Mouse (Mus musculus) hindbrain, postnatal 0 days (tissue): ENCODE measurements at regions not wholly inside any gene's neighbourhood (a gene's known extent, or its start where the extent isn't known, plus 50 kb on each side); places are given as distances from the start of the nearest gene placed in this dataset.

Experiments used
- ATAC-seq: fragments of 200-750 bp; cut with Nextera tagmentation; 2 replicates; pipeline ENCODE4 v1.8.0; 2017; ENCODE audit warnings: mild to moderate bottlenecking, moderate TSS enrichment, moderate library complexity
- DNase-seq: peaks from one replicate; pipeline ENCODE4 v3.0.0-alpha.2; 2015; ENCODE audit warnings: low spot score
- H3K27ac ChIP-seq: fragments of 300-500 bp; sonication (generic); 2 replicates; pipeline ENCODE4 v1.5.1; 2014; ENCODE audit warnings: mild to moderate bottlenecking
- H3K27me3 ChIP-seq: fragments of 300-500 bp; sonication (generic); 2 replicates; pipeline ENCODE4 v1.6.1; 2014; ENCODE audit warnings: low read length, mixed read lengths; ENCODE audit not compliant: insufficient read depth
- H3K36me3 ChIP-seq: fragments of 300-500 bp; sonication (generic); 2 replicates; pipeline ENCODE4 v1.6.1; 2014; ENCODE audit warnings: low read length, mixed read lengths; ENCODE audit not compliant: insufficient read depth
- H3K4me1 ChIP-seq: fragments of 300-500 bp; sonication (generic); 2 replicates; pipeline ENCODE4 v1.6.1; 2014; ENCODE audit warnings: antibody characterized with exemption, low read length, mixed read lengths; ENCODE audit not compliant: insufficient read depth
- H3K4me2 ChIP-seq: fragments of 300-500 bp; sonication (generic); 2 replicates; pipeline ENCODE4 v1.6.1; 2014; ENCODE audit warnings: low read depth, mild to moderate bottlenecking, low read length, moderate library complexity, mixed read lengths
- H3K4me3 ChIP-seq: fragments of 300-500 bp; sonication (generic); 2 replicates; pipeline ENCODE4 v1.5.1; 2014; ENCODE audit warnings: low read length
- H3K9ac ChIP-seq: fragments of 300-500 bp; sonication (generic); replicated peaks from 2 replicates; pipeline ENCODE4 v1.6.1; 2014; ENCODE audit warnings: mild to moderate bottlenecking, low read length, moderate library complexity, mixed read lengths
- H3K9me3 ChIP-seq: fragments of 300-500 bp; sonication (generic); 2 replicates; pipeline ENCODE4 v1.6.1; 2016; ENCODE audit warnings: low read length, mixed read lengths
- CTCF ChIP-seq: IDR thresholded peaks from 2 replicates; pipeline ENCODE4 v1.5.1; 2016; ENCODE audit warnings: antibody characterized with exemption, control low read depth, low read depth
- WGBS: fragments of 180-500 bp; shearing (Covaris S2); extraction: QIAGEN DNeasy Blood & Tissue Kit; methylation state at CpG from one replicate; pipeline ENCODE4 v1.1.7; 2014; 5-methylcytosine and 5-hydroxymethylcytosine counted together

GRCm38 (mm10) chr16:61772431-61772830, 1014.2 kb downstream of the Nsun3 start:
- Histone ChIP-seq H3K4me2 (no peak overlapping the region), H3K27ac (no peak overlapping the region), H3K27me3 (no peaks in the 10 kb centered on the region), H3K36me3 (no peaks in the 10 kb centered on the region), H3K9ac (no peak overlapping the region), H3K9me3 (no peaks in the 10 kb centered on the region), H3K4me1 (no peaks in the 10 kb centered on the region), H3K4me3 (no peak overlapping the region)
- DNase-seq (peak; percentile 21), ATAC-seq (no peak)
- no peak for TF ChIP-seq CTCF
- WGBS: 56% methylated on average over 3 of the region's 3 CpGs

- TF ChIP-seq CTCF: no peak
- 79% methylated on average over 4 of the region's 4 CpGs for WGBS
- no peak for DNase-seq
Measured at GRCm38 (mm10) chr16:61727709-61728108, 1058.9 kb downstream of the Nsun3 start.

More at GRCm38 (mm10) chr16:61727709-61728108, 1058.9 kb downstream of the Nsun3 start:
- no peak for ATAC-seq
- Histone ChIP-seq H3K4me2 (no peak overlapping the region), H3K4me1 (no peaks in the 10 kb centered on the region), H3K27me3 (no peaks in the 10 kb centered on the region), H3K4me3 (no peak overlapping the region), H3K9me3 (no peaks in the 10 kb centered on the region), H3K27ac (no peak overlapping the region), H3K36me3 (no peaks in the 10 kb centered on the region), H3K9ac (no peak overlapping the region)
